ENCODE assay signal across 8 mouse cellular contexts in the genomic region with DNA sequence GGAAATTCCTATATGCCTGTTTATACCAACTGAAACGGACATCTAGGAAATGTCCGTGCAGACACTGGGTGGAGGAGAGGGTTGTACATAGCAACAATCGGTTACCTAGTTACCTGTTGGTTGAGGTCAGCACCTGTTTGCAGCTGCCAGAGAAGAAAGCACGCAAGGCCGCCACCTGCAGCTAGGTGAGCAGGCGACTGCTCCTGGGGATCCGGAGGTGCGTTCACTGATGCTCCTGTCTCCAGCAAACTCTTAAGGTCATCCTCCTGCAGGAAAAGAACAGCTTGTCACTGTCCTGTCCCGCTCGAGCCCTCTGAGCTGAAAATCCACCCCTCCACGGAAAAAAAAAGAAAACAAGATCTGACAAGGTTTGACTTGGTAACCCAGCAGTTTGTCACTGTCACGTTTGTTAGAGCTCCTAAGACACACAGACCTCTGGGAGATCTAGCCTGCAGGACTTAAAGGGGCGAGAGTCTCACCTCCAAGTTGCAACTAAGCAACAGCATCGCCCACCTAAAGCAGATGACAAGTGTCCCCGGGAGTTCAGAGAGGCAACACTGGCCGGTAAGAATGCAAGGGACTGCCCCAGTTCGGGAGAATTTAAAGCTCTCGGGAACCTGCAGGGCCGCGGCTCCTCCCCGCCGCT. TPM values are rescaled to one million over a fixed set of nuclear protein-coding genes. Genes with fewer than 3 reads are reported as not detected.
DNase-seq lines count a peak whose midpoint lies in the region; ATAC-seq and TF ChIP-seq lines count a peak whose summit lies in the region.

TSS of gene Lrp2bp (plus strand) at position 166 of the 646 bp plus-strand sequence.

- no peak for TF ChIP-seq CTCF in bone marrow macrophage, adult 2 months (IDR thresholded peaks at IDR 0.05; ENCODE audit: low read depth, low read length)

- peaks cover 57% of the 10 kb centered on the region for H3K4me1 ChIP-seq in megakaryocyte, embryonic 14.5 days
- peaks cover 21% of the 10 kb centered on the region for H3K4me1 ChIP-seq in bone marrow macrophage, adult 2 months (ENCODE audit: control insufficient read depth, insufficient read depth, low read length)
- H3K4me1 ChIP-seq in heart, embryonic 13.5 days = peaks cover 17% of the 10 kb centered on the region

- WGBS in heart, embryonic 13.5 days = 1% methylated on average over 22 of the region's 22 CpGs
- 21% methylated on average over 21 of the region's 22 CpGs for WGBS in macrophage (ENCODE audit: missing documents)

- peak within 1 kb of the TSS; percentile 75 for H3K27ac ChIP-seq in bone marrow macrophage, adult 2 months (ENCODE audit: insufficient read depth, low read depth, low read length)
- peak within 1 kb of the TSS; percentile 97 for H3K27ac ChIP-seq in heart, embryonic 13.5 days (replicated peaks)
- peak within 1 kb of the TSS; percentile 63 for H3K27ac ChIP-seq in macrophage

- no peak for TF ChIP-seq POLR2A in bone marrow macrophage, adult 2 months (IDR thresholded peaks at IDR 0.05; ENCODE audit: borderline replicate concordance, low read depth, low read length)

- peak within 1 kb of the TSS; percentile 85 for H3K9ac ChIP-seq in heart, embryonic 13.5 days

- peak within 1 kb of the TSS; percentile 93 for H3K4me2 ChIP-seq in heart, embryonic 13.5 days

- H3K4me3 ChIP-seq in megakaryocyte, embryonic 14.5 days (replicated peaks) = peak within 1 kb of the TSS; percentile 95
- peak within 1 kb of the TSS; percentile 60 for H3K4me3 ChIP-seq in bone marrow macrophage, adult 2 months (ENCODE audit: insufficient read depth, low read length)
- H3K4me3 ChIP-seq in heart, embryonic 13.5 days = peak within 1 kb of the TSS; percentile 66
- peak within 1 kb of the TSS; percentile 50 for H3K4me3 ChIP-seq in macrophage (ENCODE audit: inconsistent target)

- H3K79me2 ChIP-seq in macrophage (ENCODE audit: inconsistent target) = peaks cover 4% of the 10 kb centered on the region; the same call in 1 of the 2 replicates

- no peaks in the 10 kb centered on the region for H3K9me3 ChIP-seq in megakaryocyte, embryonic 14.5 days
- H3K9me3 ChIP-seq in heart, embryonic 13.5 days = no peaks in the 10 kb centered on the region

- no peak for ATAC-seq in megakaryocyte, adult 5-6 weeks (ENCODE audit: poor library complexity, severe bottlenecking)
- ATAC-seq in heart, embryonic 13.5 days (ENCODE audit: extremely low read depth, insufficient number of reproducible peaks, low FRiP score, low TSS enrichment) = no peak

- DNase-seq in kidney, postnatal 25 days = peak; percentile 51 to 69
- peak; percentile 17 to 22 for DNase-seq in thymus, postnatal 10 days (ENCODE audit: low spot score in 2 of 2)
- DNase-seq in layer of hippocampus, postnatal 10 days (ENCODE audit: low spot score in 2 of 2) = no peak

- peaks cover 41% of the 10 kb centered on the region for H3K36me3 ChIP-seq in megakaryocyte, embryonic 14.5 days (replicated peaks; ENCODE audit: low read length)
- H3K36me3 ChIP-seq in heart, embryonic 13.5 days = peaks cover 31% of the 10 kb centered on the region
- H3K36me3 ChIP-seq in macrophage (ENCODE audit: inconsistent target) = peaks cover 9% of the 10 kb centered on the region; the same call in 1 of the 2 replicates

- no peaks in the 10 kb centered on the region for H3K27me3 ChIP-seq in megakaryocyte, embryonic 14.5 days (replicated peaks)
- H3K27me3 ChIP-seq in heart, embryonic 13.5 days (replicated peaks) = no peaks in the 10 kb centered on the region

RNA-seq across cellular contexts. Expression of gene Lrp2bp, which starts in this region (rescaled TPM):
- polyA plus RNA-seq in megakaryocyte, embryonic 14.5 days (2012; ENCODE audit: insufficient read depth, low replicate concordance) = 0.11 TPM in 1 of 2 replicates, not detected in the other
- total RNA-seq in megakaryocyte, adult 5-6 weeks (2015) = 0.09 TPM in 1 of 2 replicates, not detected in the other
- total RNA-seq in megakaryocyte, adult 5-6 weeks (2017) = not detected in 2 replicates
- polyA plus RNA-seq in bone marrow macrophage, adult 2 months (2012; ENCODE audit: insufficient read depth, insufficient read length, missing spikeins) = not detected in 2 replicates
- polyA plus RNA-seq in heart, embryonic 13.5 days (2015; fragmentation: Nextera tagmentation; extraction: Ambion mirVana) = 0.69 and 1.2 TPM in 2 replicates
- total RNA-seq in macrophage (2018; cell fraction: chromatin; rRNA removed) = under 1 TPM in 4 of 26 experiments, not detected in 22; 0.21 to 0.90 (median 0.53) TPM
- total RNA-seq in macrophage (2018; cell fraction: cytosol; rRNA removed) = under 1 TPM in 1 of 26 experiments, not detected in 25; 0.05 TPM
- not detected for total RNA-seq in macrophage (2018; cell fraction: nucleus; rRNA removed)
- not detected in 3 replicates for polyA plus RNA-seq in macrophage (2018)
- under 1 TPM; 0.42 to 0.46 TPM for total RNA-seq in layer of hippocampus, postnatal 10 days (2021)

Comparison
In these comparisons a context has a peak if more than half of its experiments do, and no peak if none do; other contexts are left out.
1. DNase-seq: peak in kidney, postnatal 25 days (2 of 2) and thymus, postnatal 10 days (2 of 2); none in layer of hippocampus, postnatal 10 days (0 of 2).
2. Peak in every context shown above with its lines, with median percentiles within 50 percentile points of each other: H3K4me3 ChIP-seq and H3K27ac ChIP-seq.